Mouse (Mus musculus) heart, embryonic 12.5 days (tissue): Measurements from ENCODE around the gene Rnase2b. TPM values are rescaled to one million over a fixed set of nuclear protein-coding genes. Genes with fewer than 3 reads are reported as not detected.

Experiments
- ATAC-seq: fragments of 200-750 bp; cut with Nextera tagmentation; 2 replicates; pipeline ENCODE4 v1.8.0; 2017; ENCODE audit warnings: moderate TSS enrichment, moderate library complexity; ENCODE audit not compliant: insufficient number of reproducible peaks, low FRiP score
- H3K27ac ChIP-seq: fragments of 300-500 bp; sonication (generic); 2 replicates; pipeline ENCODE4 v1.5.1; 2016; ENCODE audit warnings: mild to moderate bottlenecking, moderate library complexity; ENCODE audit not compliant: poor library complexity, severe bottlenecking
- H3K27me3 ChIP-seq: fragments of 300-500 bp; sonication (generic); replicated peaks from 2 replicates; pipeline ENCODE4 v1.6.1; 2016; ENCODE audit warnings: mild to moderate bottlenecking, moderate library complexity
- H3K36me3 ChIP-seq: fragments of 300-500 bp; sonication (generic); 2 replicates; pipeline ENCODE4 v1.6.1; 2016; ENCODE audit warnings: mild to moderate bottlenecking, moderate library complexity
- H3K4me1 ChIP-seq: fragments of 300-500 bp; sonication (generic); replicated peaks from 2 replicates; pipeline ENCODE4 v1.6.1; 2016; ENCODE audit warnings: mild to moderate bottlenecking
- H3K4me2 ChIP-seq: fragments of 300-500 bp; sonication (generic); 2 replicates; pipeline ENCODE4 v1.6.1; 2016; ENCODE audit warnings: mild to moderate bottlenecking, moderate library complexity
- H3K4me3 ChIP-seq: fragments of 300-500 bp; sonication (generic); 2 replicates; pipeline ENCODE4 v1.5.1; 2016; ENCODE audit warnings: mild to moderate bottlenecking
- H3K9ac ChIP-seq: fragments of 300-500 bp; sonication (generic); 2 replicates; pipeline ENCODE4 v1.6.1; 2016; ENCODE audit warnings: mild to moderate bottlenecking, moderate library complexity
- H3K9me3 ChIP-seq: fragments of 300-500 bp; sonication (generic); replicated peaks from 2 replicates; pipeline ENCODE4 v1.6.1; 2016; ENCODE audit warnings: mild to moderate bottlenecking, moderate library complexity
- WGBS: fragments of 180-500 bp; shearing (Covaris S2); methylation state at CpG from one replicate; pipeline ENCODE4 v1.1.7; 2016; 5-methylcytosine and 5-hydroxymethylcytosine counted together
- polyA plus RNA-seq: library from polyadenylated mRNA; unstranded; fragments of >200 nt; fragmentation: Nextera tagmentation; extraction: Ambion mirVana; gene quantifications from 2 replicates; pipeline ENCODE4 v1.2.1, GENCODE M21; 2016

The Rnase2b gene
- polyA plus RNA-seq, 1 experiment from 2014 or later: not detected

GRCm38 (mm10) chr14:51195681-51196080 is 33.6 kb downstream of the Rnase2b start:
- no peaks in the 10 kb centered on the region for H3K27me3 ChIP-seq
- H3K36me3 ChIP-seq: no peaks in the 10 kb centered on the region
- no peaks in the 10 kb centered on the region for H3K4me1 ChIP-seq
- no peak overlapping the region for H3K9ac ChIP-seq
- no peaks in the 10 kb centered on the region for H3K9me3 ChIP-seq
- no peak overlapping the region for H3K4me3 ChIP-seq
- no peak overlapping the region for H3K27ac ChIP-seq
- no peak overlapping the region for H3K4me2 ChIP-seq
- whole genome bisulfite sequencing: 82% methylated on average over 4 of the region's 4 CpGs
- ATAC-seq: no peak

- ATAC-seq: no peak
- Histone ChIP-seq H3K9me3 (no peaks in the 10 kb centered on the region), H3K36me3 (no peaks in the 10 kb centered on the region), H3K4me2 (no peak within 1 kb of the TSS), H3K9ac (no peak within 1 kb of the TSS), H3K4me1 (no peaks in the 10 kb centered on the region), H3K27ac (no peak within 1 kb of the TSS), H3K27me3 (no peaks in the 10 kb centered on the region), H3K4me3 (no peak within 1 kb of the TSS)
- 72% methylated on average over 5 of the region's 5 CpGs for WGBS
Observed at GRCm38 (mm10) chr14:51199098-51200023, 37.3 kb downstream of the Rnase2b start, which contains the start of gene Ang2. Gene Ang2, minus strand, starts transcription at chr14:51199148.

GRCm38 (mm10) chr14:51200054-51200453 is 38.0 kb downstream of the Rnase2b start:
- Histone ChIP-seq H3K27me3 (no peaks in the 10 kb centered on the region), H3K36me3 (no peaks in the 10 kb centered on the region), H3K4me3 (no peak overlapping the region), H3K27ac (no peak overlapping the region), H3K4me2 (no peak overlapping the region), H3K9ac (no peak overlapping the region), H3K9me3 (no peaks in the 10 kb centered on the region), H3K4me1 (no peaks in the 10 kb centered on the region)
- no peak for ATAC-seq
- WGBS: 88% methylated on average over 2 of the region's 2 CpGs

GRCm38 (mm10) chr14:51200466-51200865 is 38.4 kb downstream of the Rnase2b start:
- WGBS: 87% methylated on average over 2 of the region's 2 CpGs
- no peak overlapping the region for H3K4me2 ChIP-seq
- H3K36me3 ChIP-seq: no peaks in the 10 kb centered on the region
- no peak overlapping the region for H3K9ac ChIP-seq
- no peak overlapping the region for H3K4me3 ChIP-seq
- H3K27me3 ChIP-seq: no peaks in the 10 kb centered on the region
- no peaks in the 10 kb centered on the region for H3K4me1 ChIP-seq
- no peaks in the 10 kb centered on the region for H3K9me3 ChIP-seq
- ATAC-seq: no peak
- H3K27ac ChIP-seq: no peak overlapping the region

GRCm38 (mm10) chr14:51203115-51203514 is 41.1 kb downstream of the Rnase2b start, which contains the start of gene Ear14:
Gene Ear14, plus strand, starts transcription at chr14:51203391.
- H3K27me3 ChIP-seq: no peaks in the 10 kb centered on the region
- H3K4me2 ChIP-seq: no peak within 1 kb of the TSS
- no peak within 1 kb of the TSS for H3K27ac ChIP-seq
- no peaks in the 10 kb centered on the region for H3K9me3 ChIP-seq
- H3K36me3 ChIP-seq: no peaks in the 10 kb centered on the region
- ATAC-seq: no peak
- H3K4me1 ChIP-seq: no peaks in the 10 kb centered on the region
- H3K9ac ChIP-seq: no peak within 1 kb of the TSS
- 76% methylated on average over 2 of the region's 2 CpGs for WGBS
- no peak within 1 kb of the TSS for H3K4me3 ChIP-seq

Other genes with a start within 250 kb of the Rnase2b start
- 108 and 111 TPM in 2 replicates for gene Osgep, start 237.4 kb upstream of the Rnase2b start, polyA plus RNA-seq
- gene Apex1, start 237.3 kb upstream of the Rnase2b start, polyA plus RNA-seq: 152 and 159 TPM in 2 replicates
- gene Pip4p1, start 231.4 kb upstream of the Rnase2b start, polyA plus RNA-seq: 33.6 and 37.3 TPM in 2 replicates
- 39.0 and 43.8 TPM in 2 replicates for gene Pnp, start 231.2 kb upstream of the Rnase2b start, polyA plus RNA-seq
- not detected in 2 replicates for gene Gm49342, start 217.7 kb upstream of the Rnase2b start, polyA plus RNA-seq
- gene Pnp2, start 206.3 kb upstream of the Rnase2b start, polyA plus RNA-seq: 0.17 and 0.32 TPM in 2 replicates
- 0.41 TPM in 1 of 2 replicates, not detected in the other for gene Rnase10, start 154.5 kb upstream of the Rnase2b start, polyA plus RNA-seq
- gene Rnase9, start 120.4 kb upstream of the Rnase2b start, polyA plus RNA-seq: not detected in 2 replicates
- not detected in 2 replicates for gene Rnase11, start 112.1 kb upstream of the Rnase2b start, polyA plus RNA-seq
- 0.51 and 0.70 TPM in 2 replicates for gene Rnase12, start 104.6 kb upstream of the Rnase2b start, polyA plus RNA-seq
- gene Olfr750, start 87.8 kb upstream of the Rnase2b start, polyA plus RNA-seq: not detected in 2 replicates
- gene Rnase4, start 71.2 kb upstream of the Rnase2b start, polyA plus RNA-seq: 13.7 and 15.0 TPM in 2 replicates
- gene Ang, start 71.1 kb upstream of the Rnase2b start, polyA plus RNA-seq: 2.0 and 3.2 TPM in 2 replicates
- gene Eddm3b, start 47.8 kb upstream of the Rnase2b start, polyA plus RNA-seq: not detected in 2 replicates
- gene Rnase6, start 38.4 kb upstream of the Rnase2b start, polyA plus RNA-seq: 0.29 TPM in 1 of 2 replicates, not detected in the other
- gene Rnase1, start 15.5 kb upstream of the Rnase2b start, polyA plus RNA-seq: 0.19 TPM in 1 of 2 replicates, not detected in the other
- gene Ang2, start 36.9 kb downstream of the Rnase2b start, polyA plus RNA-seq: not detected in 2 replicates
- not detected in 2 replicates for gene Ear14, start 41.1 kb downstream of the Rnase2b start, polyA plus RNA-seq
- not detected in 2 replicates for gene Rnase2a, start 93.9 kb downstream of the Rnase2b start, polyA plus RNA-seq
- gene Gm7247, start 199.5 kb downstream of the Rnase2b start, polyA plus RNA-seq: not detected in 2 replicates
- gene Vmn2r88, start 248.6 kb downstream of the Rnase2b start, polyA plus RNA-seq: not detected in 2 replicates